Mouse (Mus musculus) heart, adult 2 months (tissue): ENCODE data around the gene Tle3. TPM values are rescaled to one million over a fixed set of nuclear protein-coding genes. Genes with fewer than 3 reads are reported as not detected.

Experiments
- DNase-seq, 2 experiments: peaks; one replicate each; pipeline ENCODE4 v3.0.0; 2021
- H3K27ac ChIP-seq: fragments of 200-600 bp; 2 replicates; pipeline ENCODE4 v1.8.1; 2022
- H3K27me3 ChIP-seq: fragments of 200-500 bp; 2 replicates; pipeline ENCODE4 v1.6.1; 2012; ENCODE audit warnings: mild to moderate bottlenecking, low read length, inconsistent platforms, mixed read lengths; ENCODE audit not compliant: control insufficient read depth, insufficient read depth
- H3K36me3 ChIP-seq: fragments of 200-500 bp; 2 replicates; pipeline ENCODE4 v1.6.1; 2012; ENCODE audit warnings: low read length, inconsistent platforms; ENCODE audit not compliant: control insufficient read depth, insufficient read depth
- H3K4me1 ChIP-seq: fragments of 200-500 bp; 2 replicates; pipeline ENCODE4 v1.6.1; 2011; ENCODE audit warnings: low read length; ENCODE audit not compliant: control insufficient read depth, insufficient read depth
- H3K4me3 ChIP-seq: fragments of 200-600 bp; 2 replicates; pipeline ENCODE4 v1.8.1; 2022
- H3K79me2 ChIP-seq: fragments of 200-500 bp; replicated peaks from 2 replicates; pipeline ENCODE4 v1.6.1; 2012; ENCODE audit warnings: mild to moderate bottlenecking, inconsistent platforms, low read length, moderate library complexity, mixed read lengths; ENCODE audit not compliant: control insufficient read depth, insufficient read depth
- H3K9ac ChIP-seq: fragments of 200-500 bp; 2 replicates; pipeline ENCODE4 v1.6.1; 2012; ENCODE audit warnings: low read depth, mild to moderate bottlenecking, control low read depth, inconsistent platforms, low read length, mixed read lengths
- CTCF ChIP-seq: fragments of 200-600 bp; IDR thresholded peaks from 2 replicates; pipeline ENCODE4 v1.8.1; 2022; ENCODE audit warnings: antibody characterized with exemption, mild to moderate bottlenecking, moderate library complexity
- EP300 ChIP-seq: fragments of 200-500 bp; IDR thresholded peaks from 2 replicates; pipeline ENCODE4 v1.6.1; 2011; ENCODE audit warnings: low read depth, low read length, control low read depth; ENCODE audit not compliant: insufficient read depth
- POLR2A ChIP-seq: fragments of 200-500 bp; IDR thresholded peaks from 2 replicates; pipeline ENCODE4 v1.6.1; 2011; ENCODE audit warnings: mild to moderate bottlenecking, low read depth, low read length, control low read depth; ENCODE audit not compliant: insufficient read depth
- WGBS: fragments of 180-500 bp; shearing (Covaris S2); methylation state at CpG from one replicate; pipeline ENCODE4 v1.1.7; 2018; 5-methylcytosine and 5-hydroxymethylcytosine counted together
- intact Hi-C: fragments of 180-260 bp; cut with DNase I; formaldehyde crosslinking; loops from one replicate; pipeline ENCODE4 v1.15.1; 2025
- polyA plus RNA-seq: library from polyadenylated mRNA; depleted of rRNA; stranded (reverse); fragments of >200 nt; gene quantifications from 2 replicates; pipeline ENCODE4 v1.2.3, GENCODE M21; 2012
- total RNA-seq, 2 experiments: library from RNA; stranded (reverse); gene quantifications; 2 replicates each; pipeline ENCODE4 v1.2.3; 2021

The Tle3 gene
- total and polyA plus RNA-seq, 3 experiments: 16.5 to 16.8 (median 16.6) TPM

GRCm38 (mm10) chr9:61336591-61337587, 35.3 kb upstream of the Tle3 start:
- peak; percentile 79 to 87 for DNase-seq
- intact Hi-C loops: loop anchor here (5.0 kb wide), 1 partner anchor 320 kb away; no protein-coding TSS in a partner anchor
- Histone ChIP-seq H3K9ac (no peak overlapping the region), H3K4me3 (no peak overlapping the region), H3K4me1 (peaks cover 2% of the 10 kb centered on the region), H3K27me3 (no peaks in the 10 kb centered on the region), H3K36me3 (no peaks in the 10 kb centered on the region), H3K27ac (no peak overlapping the region), H3K79me2 (no peaks in the 10 kb centered on the region)
- 28% methylated on average over 17 of the region's 17 CpGs for WGBS
- no peak for TF ChIP-seq CTCF
- peak; percentile 91 for TF ChIP-seq EP300

GRCm38 (mm10) chr9:61337665-61338064, 34.5 kb upstream of the Tle3 start:
- TF ChIP-seq CTCF (no peak), EP300 (no peak), POLR2A (no peak)
- Histone ChIP-seq H3K9ac (no peak overlapping the region), H3K79me2 (no peaks in the 10 kb centered on the region), H3K36me3 (no peaks in the 10 kb centered on the region), H3K4me3 (no peak overlapping the region), H3K27ac (no peak overlapping the region), H3K27me3 (no peaks in the 10 kb centered on the region), H3K4me1 (peaks cover 2% of the 10 kb centered on the region)
- intact Hi-C loops: loop anchor here (5.0 kb wide), 1 partner anchor 320 kb away; no protein-coding TSS in a partner anchor
- WGBS: 36% methylated on average over 9 of the region's 9 CpGs
- no peak for DNase-seq

GRCm38 (mm10) chr9:61339311-61339710, 32.9 kb upstream of the Tle3 start:
- 75% methylated on average over 6 of the region's 6 CpGs for WGBS
- no peak overlapping the region for H3K9ac ChIP-seq
- TF ChIP-seq POLR2A: no peak
- no peak for TF ChIP-seq EP300
- no peak for TF ChIP-seq CTCF
- no peaks in the 10 kb centered on the region for H3K36me3 ChIP-seq
- no peak overlapping the region for H3K27ac ChIP-seq
- intact Hi-C loops: loop anchor here (5.0 kb wide), 1 partner anchor 318 kb away; no protein-coding TSS in a partner anchor
- H3K4me3 ChIP-seq: no peak overlapping the region
- no peak for DNase-seq
- no peaks in the 10 kb centered on the region for H3K27me3 ChIP-seq
- H3K4me1 ChIP-seq: peaks cover 2% of the 10 kb centered on the region
- H3K79me2 ChIP-seq: no peaks in the 10 kb centered on the region

- H3K4me1 ChIP-seq: peaks cover 2% of the 10 kb centered on the region
- H3K27ac ChIP-seq: no peak overlapping the region
- no peak overlapping the region for H3K4me3 ChIP-seq
- 99% methylated on average over 2 of the region's 2 CpGs for WGBS
- DNase-seq: no peak
- TF ChIP-seq EP300 (no peak), CTCF (no peak)
- H3K36me3 ChIP-seq: no peaks in the 10 kb centered on the region
- intact Hi-C loops: no loop called here
- 0 out of 2 replicates have a peak, but pooled peaks cover 2% of the 10 kb centered on the region for H3K27me3 ChIP-seq
- H3K79me2 ChIP-seq: no peaks in the 10 kb centered on the region
- no peak overlapping the region for H3K9ac ChIP-seq
Observed at GRCm38 (mm10) chr9:61340333-61340732, 31.8 kb upstream of the Tle3 start.

- Histone ChIP-seq H3K27ac (no peak overlapping the region), H3K4me1 (no peaks in the 10 kb centered on the region), H3K27me3 (0 out of 2 replicates have a peak, but pooled peaks cover 2% of the 10 kb centered on the region), H3K79me2 (no peaks in the 10 kb centered on the region), H3K36me3 (no peaks in the 10 kb centered on the region), H3K9ac (no peak overlapping the region), H3K4me3 (no peak overlapping the region)
- intact Hi-C loops: no loop called here
- DNase-seq: no peak
- 88% methylated on average over 6 of the region's 6 CpGs for WGBS
- no peak for TF ChIP-seq POLR2A
- TF ChIP-seq CTCF: no peak
- TF ChIP-seq EP300: no peak
Observed at GRCm38 (mm10) chr9:61342297-61342696, 29.9 kb upstream of the Tle3 start.

GRCm38 (mm10) chr9:61344684-61345083, 27.5 kb upstream of the Tle3 start:
- WGBS: 81% methylated on average over 6 of the region's 6 CpGs
- peaks cover 4% of the 10 kb centered on the region; the same call in 1 of the 2 replicates for H3K4me1 ChIP-seq
- H3K4me3 ChIP-seq: no peak overlapping the region
- TF ChIP-seq EP300: no peak
- no peak for TF ChIP-seq POLR2A
- no peak for TF ChIP-seq CTCF
- no peaks in the 10 kb centered on the region for H3K36me3 ChIP-seq
- H3K27me3 ChIP-seq: 0 out of 2 replicates have a peak, but pooled peaks cover 2% of the 10 kb centered on the region
- H3K9ac ChIP-seq: no peak overlapping the region
- H3K79me2 ChIP-seq: no peaks in the 10 kb centered on the region
- DNase-seq: no peak
- no peak overlapping the region for H3K27ac ChIP-seq
- intact Hi-C loops: loop anchor here (5.0 kb wide), 1 partner anchor 312 kb away; no protein-coding TSS in a partner anchor
